Mouse (Mus musculus) layer of hippocampus, postnatal 14 days (tissue): ENCODE results near the gene Kctd18. TPM values are rescaled to one million over a fixed set of nuclear protein-coding genes. Genes with fewer than 3 reads are reported as not detected.
"Not testable (repeated sequence)": the region's sequence is repeated elsewhere in the genome, so short reads cannot be mapped to it uniquely, and the experiment has no call there.

Source experiments
- DNase-seq, 2 experiments: peaks; one replicate each; pipeline ENCODE4 v3.0.0; 2021 to 2022; ENCODE audit warnings: low spot score in 2 of 2, mixed read lengths in 1 of 2
- long read RNA-seq, 2 experiments: library from polyadenylated mRNA; stranded (forward); transcript quantifications; one replicate each; pipeline ENCODE4 v2.0.0; 2021
- total RNA-seq, 2 experiments: library from RNA; stranded (reverse); gene quantifications; 2 replicates each; pipeline ENCODE4 v1.2.3; 2021

Gene Kctd18
- 10 to 100 TPM; 18.3 to 21.2 TPM for total RNA-seq
- long read RNA-seq, experiment 1, partial matches to known transcripts = 3 of 12 reads
- long read RNA-seq, experiment 1, other reads (novel, unspliced or antisense) = 4 of 12 reads
- long read RNA-seq, experiment 2, transcript Kctd18-202 (7 exons, 2,512 nt) = major isoform, 6 of 15 reads
- long read RNA-seq, experiment 2, partial matches to known transcripts = 2 of 15 reads
- long read RNA-seq, experiment 2, other reads (novel, unspliced or antisense) = 6 of 15 reads

GRCm38 (mm10) chr1:58018856-58019255 is at the start of gene Kctd18:
Gene Kctd18 (minus strand): TSS chr1:58018956.
- no peak for DNase-seq

GRCm38 (mm10) chr1:58065606-58066005 is 46.9 kb upstream of the Kctd18 start:
- DNase-seq = no peak

- no peak for DNase-seq
Observed at GRCm38 (mm10) chr1:58065151-58065550, 46.4 kb upstream of the Kctd18 start.

- DNase-seq = no peak
Observed at GRCm38 (mm10) chr1:58062131-58062530, 43.4 kb upstream of the Kctd18 start.

DNA sequence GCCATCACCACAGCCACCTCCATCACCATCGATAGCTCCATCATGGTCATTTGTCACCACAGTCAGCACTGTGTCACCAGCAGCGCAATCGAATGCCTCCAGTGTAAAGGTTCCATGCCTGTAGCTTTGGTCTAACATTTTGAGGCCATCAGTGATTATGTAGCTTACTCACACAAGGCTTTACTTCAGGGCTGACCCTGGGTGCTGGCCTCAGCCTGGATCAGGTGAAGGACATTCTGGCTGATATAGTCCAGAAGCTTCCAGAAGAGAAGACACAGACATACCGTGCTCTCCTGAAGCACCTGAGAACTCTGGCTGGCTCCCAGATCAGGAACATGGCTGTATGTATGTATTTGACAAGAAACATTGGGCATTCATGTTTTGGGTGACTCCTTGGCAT is 40.1 kb upstream of the Kctd18 start:
- no peak for DNase-seq

- no peak for DNase-seq
Observed at GRCm38 (mm10) chr1:58056939-58057338, 38.2 kb upstream of the Kctd18 start.

- DNase-seq = no peak
Observed at GRCm38 (mm10) chr1:58056074-58056807, 37.5 kb upstream of the Kctd18 start.

DNA sequence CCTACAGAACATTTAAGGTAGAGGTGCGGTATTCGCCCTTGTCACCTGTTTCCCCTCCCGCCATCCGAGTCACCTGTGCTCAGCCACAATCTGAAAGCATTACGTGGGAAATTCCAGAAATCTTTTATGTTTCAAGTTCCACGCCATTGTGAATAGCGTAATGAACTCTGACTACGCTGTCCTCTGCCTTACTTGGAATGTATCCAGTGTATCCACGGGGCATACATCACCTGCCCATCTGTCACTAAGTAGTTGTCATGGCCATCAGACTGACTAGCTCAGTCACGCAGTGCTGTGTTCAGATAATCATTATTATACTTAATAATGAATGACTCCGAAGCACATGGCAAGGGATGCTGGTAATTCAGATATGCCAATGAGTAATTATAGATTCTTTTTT is 36.8 kb upstream of the Kctd18 start:
- no peak for DNase-seq

GRCm38 (mm10) chr1:58049126-58049525 is 30.4 kb upstream of the Kctd18 start:
- no peak for DNase-seq

DNA sequence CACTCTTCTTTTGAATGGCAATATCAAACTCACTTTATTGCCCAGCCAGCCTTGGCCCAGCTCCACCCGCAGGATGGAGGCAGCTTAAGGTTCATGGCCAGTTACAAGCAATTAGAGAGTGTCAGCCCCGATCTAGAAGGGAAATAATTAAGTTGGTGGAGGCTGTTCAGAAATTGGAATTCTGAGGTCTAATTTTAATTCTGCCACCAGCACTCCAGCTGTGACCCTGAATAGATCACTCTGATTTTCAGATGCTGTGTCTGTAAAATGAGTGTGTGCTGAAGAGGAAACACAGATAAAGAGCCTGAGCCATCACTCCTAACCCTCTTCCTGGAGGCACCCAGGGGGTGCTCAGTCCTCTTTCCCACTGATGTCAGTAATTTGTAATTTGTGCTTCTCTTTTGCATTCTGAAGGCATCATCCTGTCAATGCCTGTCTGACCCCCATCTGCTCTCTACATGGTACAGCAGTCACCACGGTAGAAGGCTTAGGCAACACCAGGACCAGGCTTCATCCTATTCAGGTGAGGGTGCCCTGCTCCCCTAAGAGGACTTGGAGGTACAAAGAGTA is 28.1 kb upstream of the Kctd18 start:
- DNase-seq = no peak

GRCm38 (mm10) chr1:58045546-58045945 is 26.8 kb upstream of the Kctd18 start:
- DNase-seq = peak in 1 of 2 experiments; percentile 44

GRCm38 (mm10) chr1:58045076-58045475 is 26.3 kb upstream of the Kctd18 start:
- no peak for DNase-seq

DNA sequence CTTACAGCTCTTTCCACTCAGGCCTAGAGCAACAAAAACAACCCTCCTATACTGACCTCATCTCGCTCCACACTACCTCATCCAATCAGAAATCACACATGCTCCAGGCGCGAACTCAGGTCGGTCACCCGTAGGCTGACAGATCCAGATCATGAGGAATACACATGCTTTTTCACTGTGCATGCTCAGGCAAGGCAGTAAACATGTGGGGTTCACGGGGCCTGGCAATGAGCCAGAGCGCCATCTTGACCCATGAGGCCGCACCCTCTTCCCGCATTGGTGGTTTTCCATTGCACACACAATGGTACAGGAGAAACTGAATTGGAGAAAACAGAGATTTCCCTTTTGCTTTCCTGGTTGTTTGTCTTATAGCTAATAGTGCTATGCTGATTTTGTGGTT is 18.6 kb upstream of the Kctd18 start:
- not testable (repeated sequence) for DNase-seq

- DNase-seq = peak; percentile 37 to 41
Observed at GRCm38 (mm10) chr1:58031160-58031769, 12.5 kb upstream of the Kctd18 start.

- DNase-seq = peak; percentile 45 to 72
Observed at GRCm38 (mm10) chr1:58030156-58030871, 11.6 kb upstream of the Kctd18 start.

DNA sequence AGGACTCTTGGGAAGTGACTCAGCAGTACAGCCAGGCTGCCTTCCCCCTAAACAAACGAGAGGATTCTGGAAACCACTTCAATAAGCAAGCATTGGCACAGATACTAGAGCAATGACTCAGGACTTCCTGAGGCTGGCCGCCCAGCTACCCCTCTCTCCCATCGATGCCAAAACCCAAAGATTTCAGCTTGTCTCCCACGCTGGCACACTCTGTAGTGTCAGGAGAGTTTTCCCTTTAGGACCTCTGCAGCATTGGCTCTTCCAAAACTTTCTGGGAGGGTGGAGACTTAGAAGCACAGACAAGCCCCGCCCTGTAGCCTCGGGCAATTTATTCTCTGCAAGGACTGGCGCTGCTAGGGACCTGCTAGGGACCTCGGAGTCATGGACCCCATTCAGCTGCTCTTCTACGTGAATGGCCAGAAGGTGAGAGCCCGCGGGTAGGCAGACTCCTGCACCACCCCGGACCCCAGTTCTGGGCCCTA is 10.9 kb upstream of the Kctd18 start, which contains the start of gene Aox1:
TSS of gene Aox1 (plus strand) at position 296 of the 482 bp plus-strand sequence.
- DNase-seq = peak; percentile 11 to 41

- no peak for DNase-seq
Observed at GRCm38 (mm10) chr1:58027707-58028106, 9.0 kb upstream of the Kctd18 start.

DNA sequence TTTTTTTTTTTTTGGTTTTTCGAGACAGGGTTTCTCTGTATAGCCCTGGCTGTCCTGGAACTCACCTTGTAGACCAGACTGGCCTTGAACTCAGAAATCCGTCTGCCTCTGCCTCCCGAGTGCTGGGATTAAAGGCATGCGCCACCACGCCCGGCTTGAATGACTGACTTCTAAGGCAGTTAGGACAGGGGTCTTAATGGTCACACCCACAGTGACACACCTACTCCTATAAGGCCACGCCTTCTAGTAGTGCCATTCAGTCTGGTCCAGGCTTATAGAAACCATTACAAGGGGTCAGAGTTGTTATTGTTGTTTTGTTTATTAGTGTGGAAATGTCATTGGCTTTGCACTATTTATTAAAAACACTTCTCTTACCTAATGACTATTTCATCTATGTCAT is 12.4 kb downstream of the Kctd18 start:
- not testable (repeated sequence) for DNase-seq

DNA sequence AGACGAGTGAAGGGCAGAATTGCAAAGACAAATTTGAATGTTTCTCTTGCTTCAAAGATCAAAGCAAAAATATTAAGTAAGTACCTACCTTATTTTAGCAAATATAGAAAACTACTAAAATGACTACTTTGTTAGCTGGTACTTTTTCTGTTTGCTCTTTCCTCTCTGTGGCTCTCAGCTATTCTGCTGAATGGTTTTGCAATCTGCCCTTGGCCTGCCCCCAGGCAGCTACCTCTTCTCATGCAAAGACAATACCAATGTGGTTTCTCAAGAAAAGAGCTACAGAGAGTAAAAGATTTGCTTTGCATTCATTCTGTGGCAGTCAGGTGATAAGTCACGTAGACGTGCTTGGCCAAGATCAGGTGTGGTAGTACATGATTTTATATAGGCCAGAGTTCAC is 20.6 kb downstream of the Kctd18 start:
- DNase-seq = no peak

GRCm38 (mm10) chr1:57996133-57996615 is 22.6 kb downstream of the Kctd18 start:
- peak in 1 of 2 experiments; percentile 1 for DNase-seq
